Mouse (Mus musculus) stomach, postnatal 0 days (tissue): ENCODE data around the gene Dpf3.

Experiments used
- CTCF ChIP-seq: IDR thresholded peaks from 2 replicates; pipeline ENCODE4 v1.5.1; 2016; ENCODE audit warnings: antibody characterized with exemption, low read depth, mild to moderate bottlenecking, moderate library complexity
- EP300 ChIP-seq: optimal IDR thresholded peaks from 2 replicates; pipeline ENCODE3; 2016; ENCODE audit warnings: antibody characterized with exemption

DNA sequence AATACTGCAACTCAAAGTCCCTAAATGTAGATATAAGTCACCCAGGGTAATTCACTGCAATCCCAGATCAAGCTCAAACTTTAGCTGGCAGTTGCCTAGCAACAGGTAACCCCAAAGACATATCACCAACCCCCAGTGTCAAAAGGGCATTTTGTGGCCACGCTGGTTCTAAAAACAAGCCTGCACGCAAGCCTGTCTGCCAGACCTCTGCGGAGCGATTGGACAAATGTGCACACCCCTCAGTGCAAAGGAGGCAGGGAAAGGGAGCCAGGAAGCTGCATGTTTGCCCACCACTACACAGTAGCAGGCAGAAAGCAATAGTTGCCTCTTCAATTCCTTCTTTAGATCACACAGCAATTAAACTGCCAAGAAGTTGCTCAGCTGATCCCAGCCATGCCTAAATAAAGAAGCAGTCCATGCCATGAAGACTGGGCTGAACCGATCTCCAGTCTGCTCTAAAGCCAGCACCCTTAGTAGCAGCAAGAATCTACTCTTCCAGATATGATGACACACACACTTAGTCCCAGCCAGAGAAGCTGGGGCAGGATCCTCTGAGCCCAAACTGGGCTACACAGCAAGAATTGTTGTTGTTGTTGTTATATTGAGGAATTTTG lies 13.4 kb downstream of the Dpf3 start:
- no peak for TF ChIP-seq CTCF
- TF ChIP-seq EP300 = no peak
